Mouse (Mus musculus) liver, embryonic 16.5 days (tissue): ENCODE measurements at regions not wholly inside any gene's neighbourhood (a gene's known extent, or its start where the extent isn't known, plus 50 kb on each side); places are given as distances from the start of the nearest gene placed in this dataset.

Source experiments
- ATAC-seq: fragments of 200-750 bp; cut with Nextera tagmentation; 2 replicates; pipeline ENCODE4 v1.8.0; 2017; ENCODE audit warnings: low read depth, mild to moderate bottlenecking, moderate number of reproducible peaks, moderate library complexity
- H3K27ac ChIP-seq: fragments of 300-500 bp; sonication (generic); 2 replicates; pipeline ENCODE4 v1.5.1; 2014; ENCODE audit warnings: mild to moderate bottlenecking, low read length
- H3K27me3 ChIP-seq: fragments of 300-500 bp; sonication (generic); 2 replicates; pipeline ENCODE4 v1.6.1; 2014; ENCODE audit warnings: low read depth, low read length, mixed read lengths; ENCODE audit not compliant: control insufficient read depth, insufficient read depth
- H3K36me3 ChIP-seq: fragments of 300-500 bp; sonication (generic); 2 replicates; pipeline ENCODE4 v1.6.1; 2014; ENCODE audit warnings: mild to moderate bottlenecking; ENCODE audit not compliant: control insufficient read depth, insufficient read depth
- H3K4me1 ChIP-seq: fragments of 300-500 bp; sonication (generic); 2 replicates; pipeline ENCODE4 v1.6.1; 2014; ENCODE audit warnings: low read depth, low read length, mixed read lengths; ENCODE audit not compliant: control insufficient read depth
- H3K4me2 ChIP-seq: fragments of 300-500 bp; sonication (generic); 2 replicates; pipeline ENCODE4 v1.6.1; 2014; ENCODE audit warnings: low read depth, low read length, mixed read lengths
- H3K4me3 ChIP-seq: fragments of 300-500 bp; sonication (generic); 2 replicates; pipeline ENCODE4 v1.5.1; 2014; ENCODE audit warnings: low read depth, mild to moderate bottlenecking, low read length
- H3K9ac ChIP-seq: fragments of 300-500 bp; sonication (generic); 2 replicates; pipeline ENCODE4 v1.6.1; 2014; ENCODE audit warnings: low read depth, low read length
- H3K9me3 ChIP-seq: fragments of 300-500 bp; sonication (generic); replicated peaks from 2 replicates; pipeline ENCODE4 v1.6.1; 2016; ENCODE audit warnings: low read length; ENCODE audit not compliant: control insufficient read depth
- WGBS: fragments of 180-500 bp; shearing (Covaris S2); extraction: QIAGEN DNeasy Blood & Tissue Kit; methylation state at CpG from one replicate; pipeline ENCODE4 v1.1.7; 2014; ENCODE audit not compliant: insufficient replicate concordance; 5-methylcytosine and 5-hydroxymethylcytosine counted together

- Histone ChIP-seq H3K4me2 (no peak overlapping the region), H3K36me3 (no peaks in the 10 kb centered on the region), H3K9ac (no peak overlapping the region), H3K27ac (no peak overlapping the region), H3K4me3 (no peak overlapping the region), H3K4me1 (peaks cover 27% of the 10 kb centered on the region), H3K27me3 (no peaks in the 10 kb centered on the region), H3K9me3 (no peaks in the 10 kb centered on the region; the same call in 1 of the 2 replicates)
- WGBS, result 51% methylated on average over 3 of the region's 3 CpGs
- no peak for ATAC-seq
Observed at GRCm38 (mm10) chr1:185519811-185520210, 65.2 kb downstream of the Slc30a10 start.

- no peak overlapping the region for H3K4me2 ChIP-seq
- H3K27ac ChIP-seq, result no peak overlapping the region
- H3K4me3 ChIP-seq, result no peak overlapping the region
- no peaks in the 10 kb centered on the region; the same call in 1 of the 2 replicates for H3K9me3 ChIP-seq
- no peak for ATAC-seq
- WGBS, result 69% methylated on average over 10 of the region's 10 CpGs
- no peaks in the 10 kb centered on the region for H3K36me3 ChIP-seq
- no peaks in the 10 kb centered on the region for H3K4me1 ChIP-seq
- H3K27me3 ChIP-seq, result no peaks in the 10 kb centered on the region
- no peak overlapping the region for H3K9ac ChIP-seq
Observed at GRCm38 (mm10) chr1:185524020-185524419, 69.4 kb downstream of the Slc30a10 start.

- no peaks in the 10 kb centered on the region for H3K36me3 ChIP-seq
- H3K9me3 ChIP-seq, result no peaks in the 10 kb centered on the region
- no peak overlapping the region for H3K27ac ChIP-seq
- H3K27me3 ChIP-seq, result no peaks in the 10 kb centered on the region
- no peaks in the 10 kb centered on the region for H3K4me1 ChIP-seq
- H3K4me3 ChIP-seq, result no peak overlapping the region
- H3K9ac ChIP-seq, result no peak overlapping the region
- WGBS, result 76% methylated on average over 5 of the region's 5 CpGs
- no peak overlapping the region for H3K4me2 ChIP-seq
- no peak for ATAC-seq
Observed at GRCm38 (mm10) chr1:185533471-185533870, 78.8 kb downstream of the Slc30a10 start.

GRCm38 (mm10) chr1:185534129-185534528, 79.5 kb downstream of the Slc30a10 start:
- H3K4me1 ChIP-seq, result no peaks in the 10 kb centered on the region
- no peak overlapping the region for H3K27ac ChIP-seq
- no peak overlapping the region for H3K9ac ChIP-seq
- no peak for ATAC-seq
- H3K27me3 ChIP-seq, result no peaks in the 10 kb centered on the region
- no peak overlapping the region for H3K4me2 ChIP-seq
- H3K4me3 ChIP-seq, result no peak overlapping the region
- 66% methylated on average over 1 of the region's 1 CpGs for WGBS
- H3K9me3 ChIP-seq, result no peaks in the 10 kb centered on the region
- no peaks in the 10 kb centered on the region for H3K36me3 ChIP-seq

- ATAC-seq, result no peak
- WGBS, result 51% methylated on average over 6 of the region's 6 CpGs
- H3K4me2 ChIP-seq, result no peak overlapping the region
- no peaks in the 10 kb centered on the region for H3K4me1 ChIP-seq
- H3K9me3 ChIP-seq, result no peaks in the 10 kb centered on the region
- no peaks in the 10 kb centered on the region for H3K27me3 ChIP-seq
- H3K9ac ChIP-seq, result no peak overlapping the region
- no peak overlapping the region for H3K4me3 ChIP-seq
- no peaks in the 10 kb centered on the region for H3K36me3 ChIP-seq
- no peak overlapping the region for H3K27ac ChIP-seq
Observed at GRCm38 (mm10) chr1:185535321-185535720, 80.7 kb downstream of the Slc30a10 start.

GRCm38 (mm10) chr1:185537236-185537635, 82.6 kb downstream of the Slc30a10 start:
- Histone ChIP-seq H3K36me3 (no peaks in the 10 kb centered on the region), H3K4me1 (no peaks in the 10 kb centered on the region), H3K27ac (no peak overlapping the region), H3K9me3 (no peaks in the 10 kb centered on the region), H3K4me3 (no peak overlapping the region), H3K27me3 (no peaks in the 10 kb centered on the region), H3K9ac (no peak overlapping the region), H3K4me2 (no peak overlapping the region)
- ATAC-seq, result no peak
- 69% methylated on average over 4 of the region's 4 CpGs for WGBS

- no peaks in the 10 kb centered on the region for H3K27me3 ChIP-seq
- H3K27ac ChIP-seq, result no peak overlapping the region
- no peak overlapping the region for H3K4me2 ChIP-seq
- H3K9me3 ChIP-seq, result no peaks in the 10 kb centered on the region
- ATAC-seq, result no peak
- no peaks in the 10 kb centered on the region for H3K36me3 ChIP-seq
- H3K9ac ChIP-seq, result no peak overlapping the region
- no peak overlapping the region for H3K4me3 ChIP-seq
- WGBS, result 10% methylated on average over 1 of the region's 1 CpGs
- H3K4me1 ChIP-seq, result no peaks in the 10 kb centered on the region
Observed at GRCm38 (mm10) chr1:185539458-185539857, 84.8 kb downstream of the Slc30a10 start.

- no peak for ATAC-seq
Observed at GRCm38 (mm10) chr1:185546346-185546745, 91.7 kb downstream of the Slc30a10 start.

GRCm38 (mm10) chr1:185572761-185573530, 118.3 kb downstream of the Slc30a10 start:
- Histone ChIP-seq H3K9me3 (no peaks in the 10 kb centered on the region), H3K4me2 (no peak overlapping the region), H3K9ac (no peak overlapping the region), H3K4me1 (no peaks in the 10 kb centered on the region), H3K27ac (no peak overlapping the region), H3K4me3 (no peak overlapping the region), H3K36me3 (no peaks in the 10 kb centered on the region), H3K27me3 (no peaks in the 10 kb centered on the region)
- WGBS, result 45% methylated on average over 9 of the region's 9 CpGs
- ATAC-seq, result no peak

More at GRCm38 (mm10) chr1:185546346-185546745, 91.7 kb downstream of the Slc30a10 start:
- H3K9ac ChIP-seq, result no peak overlapping the region
- no peaks in the 10 kb centered on the region for H3K36me3 ChIP-seq
- no peak overlapping the region for H3K4me3 ChIP-seq
- no peak overlapping the region for H3K27ac ChIP-seq
- no peaks in the 10 kb centered on the region for H3K4me1 ChIP-seq
- H3K4me2 ChIP-seq, result no peak overlapping the region
- no peaks in the 10 kb centered on the region for H3K9me3 ChIP-seq
- no peaks in the 10 kb centered on the region for H3K27me3 ChIP-seq
